Comparison of ENCODE assay signal across 8 mouse cellular contexts in genomic region chr9:62137259-62137658, GRCm38 (mm10). TPM values are rescaled to one million over a fixed set of nuclear protein-coding genes. Genes with fewer than 3 reads are reported as not detected.
DNase-seq lines count a peak whose midpoint lies in the region; ATAC-seq and TF ChIP-seq lines count a peak whose summit lies in the region.

No protein-coding gene starts in this region.

- no peak overlapping the region for H3K4me2 ChIP-seq in hindbrain, embryonic 11.5 days (replicated peaks; ENCODE audit: low read depth, low read length)
- H3K4me2 ChIP-seq in limb, embryonic 14.5 days (replicated peaks; ENCODE audit: low read depth, low read length, severe bottlenecking): peak overlapping the region; percentile 2; the same call in 1 of the 2 replicates

- no peaks in the 10 kb centered on the region for H3K36me3 ChIP-seq in hindbrain, embryonic 11.5 days (ENCODE audit: control insufficient read depth, insufficient read depth, low read length)
- no peaks in the 10 kb centered on the region for H3K36me3 ChIP-seq in limb, embryonic 14.5 days (ENCODE audit: control insufficient read depth, insufficient read depth, low read length)

- peak overlapping the region; percentile 62 for H3K27ac ChIP-seq in hindbrain, embryonic 11.5 days (ENCODE audit: low read depth, low read length)
- no peak overlapping the region for H3K27ac ChIP-seq in limb, embryonic 14.5 days (replicated peaks; ENCODE audit: low read depth, low read length)

- WGBS in hindbrain, embryonic 11.5 days: 41% methylated on average over 8 of the region's 8 CpGs
- WGBS in limb, embryonic 14.5 days: 26% methylated on average over 8 of the region's 8 CpGs

- no peaks in the 10 kb centered on the region for H3K4me1 ChIP-seq in hindbrain, embryonic 11.5 days (replicated peaks; ENCODE audit: control insufficient read depth, insufficient read depth, low read length)
- peaks cover 19% of the 10 kb centered on the region for H3K4me1 ChIP-seq in limb, embryonic 14.5 days (ENCODE audit: control insufficient read depth, insufficient read depth, low read length)

- H3K4me3 ChIP-seq in hindbrain, embryonic 11.5 days (ENCODE audit: low read depth, low read length): no peak overlapping the region
- H3K4me3 ChIP-seq in limb, embryonic 14.5 days (replicated peaks; ENCODE audit: low read length): no peak overlapping the region

- no peak overlapping the region for H3K9ac ChIP-seq in hindbrain, embryonic 11.5 days (ENCODE audit: low read depth, low read length)
- no peak overlapping the region; the same call in 1 of the 2 replicates for H3K9ac ChIP-seq in limb, embryonic 14.5 days (ENCODE audit: low read depth, low read length, severe bottlenecking)

- DNase-seq in cerebellum, postnatal 10 days: peak; percentile 77 to 78
- DNase-seq in cerebellum, adult 9-10 months: no peak
- peak; percentile 65 for DNase-seq in retina, postnatal 1 day
- no peak for DNase-seq in retina, embryonic 14.5 days (ENCODE audit: low spot score)
- peak; percentile 11 for DNase-seq in hindbrain, embryonic 11.5 days (ENCODE audit: low spot score)
- peak; percentile 75 for DNase-seq in limb, embryonic 14.5 days (ENCODE audit: low spot score)
- peak; percentile 19 for DNase-seq in ovary, postnatal 36 days (ENCODE audit: low spot score)
- DNase-seq in B cell, adult 2 months: no peak

- H3K9me3 ChIP-seq in hindbrain, embryonic 11.5 days (ENCODE audit: control insufficient read depth, low read length): no peaks in the 10 kb centered on the region
- no peaks in the 10 kb centered on the region for H3K9me3 ChIP-seq in limb, embryonic 14.5 days (ENCODE audit: control insufficient read depth, low read length)

- no peak for TF ChIP-seq POLR2A in limb, embryonic 14.5 days (IDR thresholded peaks at IDR 0.05; ENCODE audit: borderline replicate concordance, extremely low read depth, insufficient read depth, insufficient read length)

- no peaks in the 10 kb centered on the region for H3K27me3 ChIP-seq in hindbrain, embryonic 11.5 days (ENCODE audit: control insufficient read depth, insufficient read depth, low read length)
- no peaks in the 10 kb centered on the region for H3K27me3 ChIP-seq in limb, embryonic 14.5 days (ENCODE audit: control insufficient read depth, insufficient read depth, low read length)

- no peak for ATAC-seq in hindbrain, embryonic 11.5 days (ENCODE audit: low FRiP score)
- ATAC-seq in limb, embryonic 14.5 days (ENCODE audit: low FRiP score, low read depth): no peak

RNA-seq across cellular contexts. Expression of gene Glce, which starts 14.8 kb away (rescaled TPM):
- 21.3 and 23.7 TPM in 2 replicates for polyA plus RNA-seq in hindbrain, embryonic 11.5 days (2014; fragmentation: Nextera tagmentation; extraction: Ambion mirVana)
- 16.5 and 17.9 TPM in 2 replicates for polyA plus RNA-seq in limb, embryonic 14.5 days (2012; rRNA removed)
- 31.9 and 36.9 TPM in 2 replicates for polyA plus RNA-seq in limb, embryonic 14.5 days (2014; fragmentation: Nextera tagmentation; extraction: Ambion mirVana)

Comparison
In these comparisons a context has a peak if more than half of its experiments do, and no peak if none do; other contexts are left out.
1. DNase-seq: peak in cerebellum, postnatal 10 days (2 of 2), retina, postnatal 1 day (single experiment), hindbrain, embryonic 11.5 days (single experiment), limb, embryonic 14.5 days (single experiment) and ovary, postnatal 36 days (single experiment); none in cerebellum, adult 9-10 months (single experiment), retina, embryonic 14.5 days (single experiment) and B cell, adult 2 months (0 of 2).